ENCODE assay signal across 8 mouse cellular contexts in genomic region chr8:10899581-10900155, GRCm38 (mm10).
A peak's percentile ranks its signal among the peaks of the same experiment; 100 is the strongest.
DNase-seq lines count a peak whose midpoint lies in the region; ATAC-seq and TF ChIP-seq lines count a peak whose summit lies in the region.

No protein-coding gene starts in this region.

- peak; percentile 68 for ATAC-seq in kidney, embryonic 15.5 days (replicated peaks; ENCODE audit: low FRiP score)
- ATAC-seq in lung, embryonic 16.5 days (ENCODE audit: low read depth), result peak; percentile 58
- no peak for ATAC-seq in stomach, embryonic 14.5 days (ENCODE audit: insufficient number of reproducible peaks, insufficient read depth, low FRiP score, low read depth)
- no peak for ATAC-seq in erythroblast, adult 5-6 weeks (replicated peaks; ENCODE audit: low FRiP score, poor library complexity, severe bottlenecking)

- H3K27ac ChIP-seq in layer of hippocampus, adult 2 months, result peak overlapping the region; percentile 94
- H3K27ac ChIP-seq in heart, embryonic 10.5 days, result peak overlapping the region; percentile 85
- H3K27ac ChIP-seq in kidney, embryonic 15.5 days, result 0 out of 2 replicates have a peak overlapping the region, but pooled peaks have one; percentile 75
- peak overlapping the region; percentile 24 for H3K27ac ChIP-seq in lung, embryonic 16.5 days (ENCODE audit: low read length)
- H3K27ac ChIP-seq in stomach, embryonic 14.5 days (ENCODE audit: low read length), result no peak overlapping the region

- H3K4me3 ChIP-seq in layer of hippocampus, adult 2 months, result peak overlapping the region; percentile 35
- H3K4me3 ChIP-seq in heart, embryonic 10.5 days, result peak overlapping the region; percentile 35
- H3K4me3 ChIP-seq in kidney, embryonic 15.5 days (replicated peaks), result peak overlapping the region; percentile 12; the same call in 1 of the 2 replicates
- peak overlapping the region; percentile 14; the same call in 1 of the 2 replicates for H3K4me3 ChIP-seq in lung, embryonic 16.5 days (ENCODE audit: low read length)
- H3K4me3 ChIP-seq in stomach, embryonic 14.5 days (ENCODE audit: low read depth, low read length), result 0 out of 2 replicates have a peak overlapping the region, but pooled peaks have one; percentile 1

- peaks cover 60% of the 10 kb centered on the region for H3K4me1 ChIP-seq in heart, embryonic 10.5 days
- H3K4me1 ChIP-seq in kidney, embryonic 15.5 days, result peaks cover 36% of the 10 kb centered on the region
- H3K4me1 ChIP-seq in lung, embryonic 16.5 days (replicated peaks; ENCODE audit: control insufficient read depth, insufficient read depth, low read length), result peaks cover 8% of the 10 kb centered on the region
- peaks cover 10% of the 10 kb centered on the region for H3K4me1 ChIP-seq in stomach, embryonic 14.5 days (ENCODE audit: control insufficient read depth, insufficient read depth, low read length)

- 0 out of 2 replicates have a peak, but pooled peaks cover 6% of the 10 kb centered on the region for H3K27me3 ChIP-seq in heart, embryonic 10.5 days (ENCODE audit: insufficient read depth, poor library complexity, severe bottlenecking)
- peaks cover 41% of the 10 kb centered on the region for H3K27me3 ChIP-seq in kidney, embryonic 15.5 days
- H3K27me3 ChIP-seq in lung, embryonic 16.5 days (ENCODE audit: control insufficient read depth, insufficient read depth, low read depth, low read length), result peaks cover 4% of the 10 kb centered on the region; the same call in 1 of the 2 replicates
- H3K27me3 ChIP-seq in stomach, embryonic 14.5 days (ENCODE audit: control insufficient read depth, insufficient read depth, low read length), result no peaks in the 10 kb centered on the region

- no peak overlapping the region for H3K9ac ChIP-seq in kidney, embryonic 15.5 days
- H3K9ac ChIP-seq in lung, embryonic 16.5 days (ENCODE audit: low read length), result peak overlapping the region; percentile 39
- no peak overlapping the region for H3K9ac ChIP-seq in stomach, embryonic 14.5 days (replicated peaks; ENCODE audit: low read depth, low read length)

- H3K36me3 ChIP-seq in heart, embryonic 10.5 days, result no peaks in the 10 kb centered on the region
- no peaks in the 10 kb centered on the region for H3K36me3 ChIP-seq in kidney, embryonic 15.5 days
- H3K36me3 ChIP-seq in lung, embryonic 16.5 days (ENCODE audit: control insufficient read depth, insufficient read depth, low read length), result no peaks in the 10 kb centered on the region
- H3K36me3 ChIP-seq in stomach, embryonic 14.5 days (ENCODE audit: control insufficient read depth, insufficient read depth, low read length), result no peaks in the 10 kb centered on the region

- H3K4me2 ChIP-seq in kidney, embryonic 15.5 days, result peak overlapping the region; percentile 52
- peak overlapping the region; percentile 43 for H3K4me2 ChIP-seq in lung, embryonic 16.5 days (ENCODE audit: low read depth, low read length)
- H3K4me2 ChIP-seq in stomach, embryonic 14.5 days (replicated peaks; ENCODE audit: low read depth, low read length), result peak overlapping the region; percentile 31

- WGBS in heart, embryonic 10.5 days, result 9% methylated on average over 17 of the region's 17 CpGs
- WGBS in kidney, embryonic 15.5 days, result 7% methylated on average over 17 of the region's 17 CpGs
- WGBS in lung, embryonic 16.5 days, result 9% methylated on average over 17 of the region's 17 CpGs
- WGBS in stomach, embryonic 14.5 days, result 8% methylated on average over 17 of the region's 17 CpGs

- no peak for DNase-seq in layer of hippocampus, adult 2 months (ENCODE audit: low spot score in 2 of 2)
- DNase-seq in layer of hippocampus, postnatal 25 days (ENCODE audit: extremely low spot score in 1 of 2, low spot score in 1 of 2), result no peak
- DNase-seq in cerebellum, adult 9-11 months, result peak; percentile 39
- DNase-seq in heart, embryonic 10.5 days (ENCODE audit: low spot score), result no peak

- TF ChIP-seq CTCF in layer of hippocampus, adult 2 months (conservative IDR thresholded peaks at IDR 0.05), result no peak

- H3K9me3 ChIP-seq in heart, embryonic 10.5 days, result no peaks in the 10 kb centered on the region
- H3K9me3 ChIP-seq in kidney, embryonic 15.5 days (replicated peaks), result no peaks in the 10 kb centered on the region
- no peaks in the 10 kb centered on the region for H3K9me3 ChIP-seq in lung, embryonic 16.5 days (ENCODE audit: control insufficient read depth, low read length)
- H3K9me3 ChIP-seq in stomach, embryonic 14.5 days (ENCODE audit: control insufficient read depth, low read depth, low read length), result no peaks in the 10 kb centered on the region

Comparison
In these comparisons a context has a peak if more than half of its experiments do, and no peak if none do; other contexts are left out.
1. ATAC-seq: peak in kidney, embryonic 15.5 days (single experiment) and lung, embryonic 16.5 days (single experiment); none in stomach, embryonic 14.5 days (single experiment) and erythroblast, adult 5-6 weeks (single experiment).
2. Peak in every context shown above with its lines, with median percentiles within 50 percentile points of each other: H3K4me3 ChIP-seq and H3K4me2 ChIP-seq.